Mouse (Mus musculus) MEL (cell line): ENCODE measurements around the gene Fen1. TPM values are rescaled to one million over a fixed set of nuclear protein-coding genes. Genes with fewer than 3 reads are reported as not detected.

Experiments used
- DNase-seq: peaks from one replicate; pipeline ENCODE4 v3.0.0; 2011; ENCODE audit warnings: low read depth, low spot score
- H3K27ac ChIP-seq: 2 replicates; pipeline ENCODE4 v1.5.1; 2012; ENCODE audit warnings: low read depth, mild to moderate bottlenecking, control low read depth, low read length, moderate library complexity; ENCODE audit not compliant: control insufficient read depth
- H3K27me3 ChIP-seq, 2 experiments: fragments of 150-350 bp in 1 of 2; sonication (generic) in 1 of 2; 2 replicates each; pipeline ENCODE4 v1.6.1; 2012; ENCODE audit warnings: low read length in 2 of 2, mild to moderate bottlenecking in 2 of 2, improper control_type of control experiment in 1 of 2, moderate library complexity in 1 of 2; ENCODE audit not compliant: insufficient read depth in 2 of 2, control insufficient read depth in 1 of 2
- H3K36me3 ChIP-seq, 2 experiments: 2 replicates each; pipeline ENCODE4 v1.6.1; 2012 to 2014; ENCODE audit warnings: low read length in 2 of 2, improper control_type of control experiment in 1 of 2, inconsistent platforms in 1 of 2, mild to moderate bottlenecking in 1 of 2; ENCODE audit not compliant: insufficient read depth in 2 of 2, control insufficient read depth in 1 of 2
- H3K4me1 ChIP-seq, 2 experiments: fragments of 150-350 bp in 1 of 2; sonication (generic) in 1 of 2; 2 replicates each; pipeline ENCODE4 v1.6.1; 2012; ENCODE audit warnings: low read length in 2 of 2, improper control_type of control experiment in 1 of 2, mild to moderate bottlenecking in 1 of 2; ENCODE audit not compliant: insufficient read depth in 2 of 2, control insufficient read depth in 1 of 2
- H3K4me3 ChIP-seq, 2 experiments: fragments of 150-350 bp in 1 of 2; sonication (generic) in 1 of 2; 2 replicates each; pipeline ENCODE4 v1.5.1; 2012; ENCODE audit warnings: low read depth in 2 of 2, low read length in 2 of 2, mild to moderate bottlenecking in 2 of 2, moderate library complexity in 2 of 2, control low read depth in 1 of 2, improper control_type of control experiment in 1 of 2; ENCODE audit not compliant: control insufficient read depth in 1 of 2, insufficient read depth in 1 of 2
- H3K79me2 ChIP-seq: 2 replicates; pipeline ENCODE4 v1.6.1; 2012; ENCODE audit warnings: mild to moderate bottlenecking, low read length, moderate library complexity; ENCODE audit not compliant: control insufficient read depth, poor library complexity, insufficient read depth
- H3K9ac ChIP-seq: 2 replicates; pipeline ENCODE4 v1.6.1; 2012; ENCODE audit warnings: low read depth, mild to moderate bottlenecking, control low read depth, low read length, moderate library complexity; ENCODE audit not compliant: control insufficient read depth, poor library complexity, severe bottlenecking
- H3K9me3 ChIP-seq: fragments of 150-350 bp; sonication (generic); replicated peaks from 2 replicates; pipeline ENCODE4 v1.6.1; 2012; ENCODE audit warnings: mild to moderate bottlenecking, low read length, improper control_type of control experiment, moderate library complexity; ENCODE audit not compliant: insufficient read depth
- BHLHE40 ChIP-seq: IDR thresholded peaks from 2 replicates; pipeline ENCODE4 v1.6.1; 2012; ENCODE audit warnings: low read depth, mild to moderate bottlenecking, inconsistent platforms, low read length, improper control_type of control experiment, borderline replicate concordance
- CHD1 ChIP-seq: IDR thresholded peaks from 2 replicates; pipeline ENCODE4 v1.6.1; 2012; ENCODE audit warnings: low read depth, mild to moderate bottlenecking, inconsistent platforms, low read length, improper control_type of control experiment
- CTCF ChIP-seq, 3 experiments: IDR thresholded peaks in 2 of 3; conservative IDR thresholded peaks in 1 of 3; 2 replicates each; pipeline ENCODE4 v1.5.1; 2011 to 2012; ENCODE audit warnings: low read length in 3 of 3, low read depth in 2 of 3, mild to moderate bottlenecking in 2 of 3, improper control_type of control experiment in 1 of 3, inconsistent platforms in 1 of 3, mixed read lengths in 1 of 3, moderate library complexity in 1 of 3; ENCODE audit not compliant: control insufficient read depth in 1 of 3, insufficient read depth in 1 of 3, poor library complexity in 1 of 3, severe bottlenecking in 1 of 3
- E2F4 ChIP-seq: IDR thresholded peaks from 2 replicates; pipeline ENCODE4 v1.6.1; 2011; ENCODE audit warnings: low read depth, low read length, improper control_type of control experiment, borderline replicate concordance
- ETS1 ChIP-seq: IDR thresholded peaks from 2 replicates; pipeline ENCODE4 v1.6.1; 2012; ENCODE audit warnings: low read depth, mild to moderate bottlenecking, inconsistent platforms, low read length, improper control_type of control experiment, moderate library complexity
- GABPA ChIP-seq: IDR thresholded peaks from 2 replicates; pipeline ENCODE4 v1.6.1; 2012; ENCODE audit warnings: low read depth, mild to moderate bottlenecking, inconsistent platforms, low read length, improper control_type of control experiment, moderate library complexity
- HCFC1 ChIP-seq: IDR thresholded peaks from 2 replicates; pipeline ENCODE4 v1.6.1; 2012; ENCODE audit warnings: low read depth, mild to moderate bottlenecking, inconsistent platforms, low read length, improper control_type of control experiment, moderate library complexity
- MAX ChIP-seq: IDR thresholded peaks from 2 replicates; pipeline ENCODE4 v1.6.1; 2011; ENCODE audit warnings: low read length, improper control_type of control experiment
- MYB ChIP-seq: IDR thresholded peaks from 2 replicates; pipeline ENCODE4 v1.6.1; 2011; ENCODE audit warnings: mild to moderate bottlenecking, low read depth, low read length, improper control_type of control experiment
- MYC ChIP-seq: IDR thresholded peaks from 2 replicates; pipeline ENCODE4 v1.6.1; 2011; ENCODE audit warnings: low read depth, mild to moderate bottlenecking, low read length, improper control_type of control experiment, moderate library complexity
- NELFE ChIP-seq: IDR thresholded peaks from 2 replicates; pipeline ENCODE4 v1.6.1; 2011; ENCODE audit warnings: low read depth, low read length, improper control_type of control experiment
- NRF1 ChIP-seq: IDR thresholded peaks from 2 replicates; pipeline ENCODE4 v1.6.1; 2014; ENCODE audit warnings: low read depth, mild to moderate bottlenecking, inconsistent platforms, low read length, improper control_type of control experiment, moderate library complexity; ENCODE audit not compliant: poor library complexity, insufficient read depth, severe bottlenecking
- POLR2A ChIP-seq, 2 experiments: IDR thresholded peaks; 2 replicates each; pipeline ENCODE4 v1.6.1; 2011 to 2012; ENCODE audit warnings: low read length in 2 of 2, mild to moderate bottlenecking in 2 of 2, control low read depth in 1 of 2, improper control_type of control experiment in 1 of 2, low read depth in 1 of 2, moderate library complexity in 1 of 2; ENCODE audit not compliant: control insufficient read depth in 1 of 2, insufficient read depth in 1 of 2, poor library complexity in 1 of 2
- POLR2AphosphoS5 ChIP-seq: IDR thresholded peaks from 2 replicates; pipeline ENCODE4 v1.6.1; 2012; ENCODE audit warnings: low read depth, borderline replicate concordance, mild to moderate bottlenecking, inconsistent platforms, low read length, moderate library complexity, mixed read lengths
- SIN3A ChIP-seq: IDR thresholded peaks from 2 replicates; pipeline ENCODE4 v1.6.1; 2012; ENCODE audit warnings: low read length, improper control_type of control experiment, inconsistent platforms
- TBP ChIP-seq: IDR thresholded peaks from 2 replicates; pipeline ENCODE4 v1.8.0; 2011; ENCODE audit warnings: low read depth, low read length, improper control_type of control experiment
- USF1 ChIP-seq: IDR thresholded peaks from 2 replicates; pipeline ENCODE4 v1.6.1; 2014; ENCODE audit warnings: low read depth, mild to moderate bottlenecking, inconsistent platforms, low read length, improper control_type of control experiment, moderate library complexity
- USF2 ChIP-seq, 2 experiments: IDR thresholded peaks; 2 replicates each; pipeline ENCODE4 v1.6.1; 2011 to 2012; ENCODE audit warnings: improper control_type of control experiment in 2 of 2, low read length in 2 of 2, borderline replicate concordance in 1 of 2, inconsistent platforms in 1 of 2, low read depth in 1 of 2, mild to moderate bottlenecking in 1 of 2; ENCODE audit not compliant: insufficient read depth in 1 of 2
- ZC3H11A ChIP-seq: IDR thresholded peaks from 2 replicates; pipeline ENCODE4 v1.6.1; 2012; ENCODE audit warnings: low read depth, mild to moderate bottlenecking, inconsistent platforms, low read length, improper control_type of control experiment
- ZMIZ1 ChIP-seq: IDR thresholded peaks from 2 replicates; pipeline ENCODE4 v1.6.1; 2012; ENCODE audit warnings: low read depth, mild to moderate bottlenecking, inconsistent platforms, low read length, improper control_type of control experiment, moderate library complexity
- polyA plus RNA-seq, 2 experiments: library from polyadenylated mRNA; stranded (reverse) in 1 of 2; unstranded in 1 of 2; fragments of >175 nt in 1 of 2; fragments of >200 nt in 1 of 2; gene quantifications; 2 replicates each; pipeline versions ENCODE4 v1.2.1 to v1.2.4; 2012; ENCODE audit warnings: low replicate concordance in 2 of 2, low read depth in 1 of 2; ENCODE audit not compliant: insufficient read length in 2 of 2, insufficient read depth in 1 of 2, missing spikeins in 1 of 2
- total RNA-seq: library from RNA; depleted of rRNA; stranded (reverse); fragments of 300-350 nt; gene quantifications from 2 replicates; pipeline ENCODE4 v1.2.3, GENCODE M21; 2012

The Fen1 gene
- total and polyA plus RNA-seq, 3 experiments = 145 to 189 TPM; not detected in 1

DNA sequence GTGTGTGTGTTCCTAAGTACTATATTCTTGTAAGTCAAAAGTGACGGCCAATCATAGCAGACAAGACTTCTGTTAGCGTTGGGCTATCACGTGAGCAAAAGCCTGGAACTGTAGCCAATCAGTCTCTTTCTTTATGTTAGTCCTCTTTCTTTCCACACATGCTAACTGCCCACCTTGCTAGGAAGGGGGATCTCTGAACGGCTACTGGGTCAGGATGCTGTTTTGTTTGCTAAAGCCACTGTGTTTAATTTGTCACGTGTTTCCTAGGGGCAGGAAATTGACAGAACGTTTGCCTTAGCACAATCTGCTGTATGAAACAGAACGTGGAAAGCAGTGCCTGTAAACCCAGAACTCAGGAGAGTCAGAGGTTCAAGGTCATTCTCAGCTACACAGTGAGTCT, 21.8 kb downstream of the Fen1 start:
- Histone ChIP-seq H3K36me3 (peaks cover 0 to 8% of the 10 kb centered on the region in 2 experiments; a peak in 2 of 4 replicates), H3K79me2 (peaks cover 16% of the 10 kb centered on the region), H3K9ac (peak overlapping the region; percentile 74), H3K4me3 (peak overlapping the region; percentile 50 to 65), H3K27me3 (no peaks in the 10 kb centered on the region), H3K27ac (peak overlapping the region; percentile 67), H3K4me1 (peaks cover 0 to 10% of the 10 kb centered on the region in 2 experiments; a peak in 2 of 4 replicates), H3K9me3 (no peaks in the 10 kb centered on the region)
- DNase-seq = peak; percentile 89
- TF ChIP-seq ZC3H11A = no peak
- peak; percentile 89 for TF ChIP-seq MAX
- TF ChIP-seq ZMIZ1 = 0 out of 2 replicates have a peak, but pooled peaks have one; percentile 33
- peak; percentile 62 to 82 for TF ChIP-seq USF2 (IDR thresholded peaks at IDR 0.05; ENCODE audit: borderline replicate concordance in 1 of 2, insufficient read depth in 1 of 2, low read depth in 1 of 2, low read length in 2 of 2)
- no peak for TF ChIP-seq NRF1
- TF ChIP-seq BHLHE40 = peak; percentile 78; the same call in 1 of the 2 replicates
- TF ChIP-seq USF1 = peak; percentile 96
- 0 out of 2 replicates have a peak, but pooled peaks have one; percentile 7 for TF ChIP-seq HCFC1
- TF ChIP-seq SIN3A = peak; percentile 84
- peak; percentile 55; the same call in 1 of the 2 replicates for TF ChIP-seq TBP
- 0 out of 2 replicates have a peak, but pooled peaks have one; percentile 12 for TF ChIP-seq MYB
- TF ChIP-seq GABPA = no peak
- peak; percentile 48 for TF ChIP-seq NELFE
- TF ChIP-seq MYC = peak; percentile 62; the same call in 1 of the 2 replicates
- TF ChIP-seq POLR2A (IDR thresholded peaks at IDR 0.05; ENCODE audit: control insufficient read depth in 1 of 2, insufficient read depth in 1 of 2, low read depth in 1 of 2, low read length in 2 of 2, poor library complexity in 1 of 2) = peak in 1 of 2 experiments; percentile 50; a peak in 2 of 4 replicates
- TF ChIP-seq POLR2AphosphoS5 = no peak
- TF ChIP-seq ETS1 = 0 out of 2 replicates have a peak, but pooled peaks have one; percentile 18

- H3K79me2 ChIP-seq = peaks cover 16% of the 10 kb centered on the region
- H3K36me3 ChIP-seq = peaks cover 0 to 8% of the 10 kb centered on the region in 2 experiments; a peak in 2 of 4 replicates
- no peak overlapping the region for H3K27ac ChIP-seq
- no peak for DNase-seq
- H3K27me3 ChIP-seq = no peaks in the 10 kb centered on the region
- H3K4me3 ChIP-seq = no peak overlapping the region
- peaks cover 0 to 10% of the 10 kb centered on the region in 2 experiments; a peak in 2 of 4 replicates for H3K4me1 ChIP-seq
- TF ChIP-seq CTCF (IDR thresholded peaks at IDR 0.05 in 2 of 3, conservative IDR thresholded peaks at IDR 0.05 in 1 of 3; ENCODE audit: control insufficient read depth in 1 of 3, insufficient read depth in 1 of 3, low read depth in 2 of 3, low read length in 3 of 3, poor library complexity in 1 of 3, severe bottlenecking in 1 of 3) (no peak), CHD1 (no peak), E2F4 (no peak), USF1 (no peak)
- H3K9ac ChIP-seq = no peak overlapping the region
- no peaks in the 10 kb centered on the region for H3K9me3 ChIP-seq
These were observed 22.7 kb downstream of the Fen1 start for GRCm38 (mm10) chr19:10181225-10181624.
